Mouse (Mus musculus): Measurements from ENCODE around the gene Anxa2.

The Anxa2 gene

GRCm38 (mm10) chr9:69511881-69512590 lies 58.6 kb downstream of the Anxa2 start:
- DNase-seq (ENCODE audit: extremely low read depth, low read depth): no peak

GRCm38 (mm10) chr9:69512726-69513125 lies 59.3 kb downstream of the Anxa2 start:
- no peak for DNase-seq (ENCODE audit: extremely low read depth, low read depth)

GRCm38 (mm10) chr9:69514206-69514605 lies 60.8 kb downstream of the Anxa2 start:
- no peak for DNase-seq (ENCODE audit: extremely low read depth, low read depth)

GRCm38 (mm10) chr9:69515416-69515815 lies 62.0 kb downstream of the Anxa2 start:
- DNase-seq (ENCODE audit: extremely low read depth, low read depth): no peak

- no peak for DNase-seq (ENCODE audit: extremely low read depth, low read depth)
Observed at GRCm38 (mm10) chr9:69517387-69518035, 64.1 kb downstream of the Anxa2 start.

All from MEL-GATA-1-ER (cell line).